Mouse (Mus musculus) cerebellum, adult 8-10 months (tissue): ENCODE results near the gene Slc28a3.

Experiments used
- DNase-seq: peaks from one replicate; pipeline ENCODE4 v3.0.0; 2022

The Slc28a3 gene

DNA sequence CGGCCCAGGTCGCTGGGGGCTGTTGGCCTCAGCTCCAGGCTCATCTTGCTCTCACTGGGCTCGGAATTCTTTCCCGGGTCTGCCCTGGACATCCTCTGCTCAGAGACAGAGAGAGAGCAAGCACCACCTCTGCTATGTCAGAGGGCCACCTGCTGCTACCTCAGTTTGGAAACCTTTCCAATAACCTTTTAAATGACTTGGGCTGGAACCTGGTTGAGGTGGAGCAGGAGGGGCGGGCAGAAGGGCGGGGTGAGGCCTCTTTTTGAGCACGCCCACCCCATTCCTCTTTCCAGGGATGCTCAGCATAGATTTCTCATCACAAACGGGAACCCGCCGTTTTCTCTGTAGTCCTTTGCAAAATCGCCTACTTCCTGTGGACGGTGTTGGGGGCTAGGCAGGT is at the start of gene Slc28a3:
Slc28a3 (minus strand) TSS at position 162 of the 400 bp plus-strand sequence.
- DNase-seq: no peak

DNA sequence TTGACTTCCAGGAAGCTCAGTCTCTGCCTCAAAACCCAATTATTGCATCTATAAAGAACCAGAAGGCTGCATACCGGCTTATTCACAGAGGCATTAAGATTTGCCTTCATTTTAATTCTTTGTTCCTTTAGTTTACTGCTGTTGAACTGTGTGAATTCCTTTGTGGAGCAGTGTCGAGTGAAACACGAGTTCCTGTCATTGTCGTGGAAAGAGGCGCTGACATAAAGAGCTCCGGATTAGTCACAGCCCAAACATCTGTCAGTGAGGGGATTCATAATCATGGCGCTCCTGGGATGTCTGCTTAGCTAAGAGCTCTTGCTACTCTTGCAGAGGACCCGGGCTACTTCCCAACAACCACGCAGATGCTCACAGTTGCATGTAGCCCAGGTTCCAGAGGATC is 47.3 kb upstream of the Slc28a3 start:
- no peak for DNase-seq

DNA sequence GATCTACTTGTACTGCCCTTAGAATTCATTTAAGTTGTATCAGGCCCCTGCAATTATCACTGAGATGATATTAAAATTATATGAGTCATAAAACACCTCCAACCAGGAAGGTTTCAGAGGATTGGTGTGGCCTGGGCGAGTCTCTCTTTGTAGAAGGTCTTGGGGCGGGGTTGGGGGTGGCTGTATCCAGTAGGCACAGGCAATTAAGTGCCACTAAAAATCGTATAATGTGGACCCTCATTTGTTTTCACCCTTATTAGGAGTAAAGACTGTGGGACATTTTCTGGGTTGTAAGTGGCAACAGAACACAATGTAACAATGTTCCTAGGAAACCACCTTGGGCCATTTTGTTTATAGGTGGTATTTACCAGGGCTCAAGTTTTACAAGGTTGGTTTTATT is 46.2 kb upstream of the Slc28a3 start:
- DNase-seq: no peak

DNA sequence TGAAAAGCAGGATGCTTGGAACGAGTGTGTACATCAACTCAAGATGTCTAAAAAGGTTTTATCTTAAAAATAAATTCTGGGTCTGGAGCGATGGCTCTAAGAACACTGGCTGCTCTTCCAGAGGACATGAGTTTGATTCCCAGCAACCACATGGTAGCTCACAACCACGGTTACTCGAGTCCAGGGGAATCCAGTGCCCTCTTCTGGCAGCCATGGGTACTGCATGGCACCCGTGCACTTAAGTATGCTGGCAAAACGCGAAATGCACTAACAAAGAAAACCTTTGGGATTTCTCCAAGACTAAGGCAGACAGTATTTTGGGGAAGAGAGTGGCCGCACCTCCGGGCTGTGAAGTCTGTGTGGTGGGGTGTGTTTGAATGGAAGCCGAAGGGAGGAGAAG is 44.9 kb upstream of the Slc28a3 start:
- DNase-seq: no peak

DNA sequence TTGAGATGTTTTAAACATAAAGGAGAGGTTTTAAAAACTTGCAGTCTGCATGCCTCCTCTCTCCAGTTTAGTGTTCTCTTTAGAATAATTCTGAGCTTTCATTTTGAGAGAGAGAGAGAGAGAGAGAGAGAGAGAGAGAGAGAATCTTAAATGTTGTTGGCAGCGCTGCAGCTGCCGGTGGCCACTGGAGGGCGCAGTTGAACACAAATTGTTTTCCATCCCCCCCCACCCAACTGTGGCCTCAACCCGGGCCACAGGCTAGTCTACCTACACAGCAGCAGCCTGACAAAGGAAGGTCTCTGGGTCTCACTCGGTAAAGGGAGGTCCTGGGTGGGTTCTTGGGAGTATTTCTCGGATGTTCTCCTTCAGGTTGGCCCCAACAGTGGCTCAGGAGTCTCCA is 29.7 kb upstream of the Slc28a3 start:
- peak; percentile 46 for DNase-seq

DNA sequence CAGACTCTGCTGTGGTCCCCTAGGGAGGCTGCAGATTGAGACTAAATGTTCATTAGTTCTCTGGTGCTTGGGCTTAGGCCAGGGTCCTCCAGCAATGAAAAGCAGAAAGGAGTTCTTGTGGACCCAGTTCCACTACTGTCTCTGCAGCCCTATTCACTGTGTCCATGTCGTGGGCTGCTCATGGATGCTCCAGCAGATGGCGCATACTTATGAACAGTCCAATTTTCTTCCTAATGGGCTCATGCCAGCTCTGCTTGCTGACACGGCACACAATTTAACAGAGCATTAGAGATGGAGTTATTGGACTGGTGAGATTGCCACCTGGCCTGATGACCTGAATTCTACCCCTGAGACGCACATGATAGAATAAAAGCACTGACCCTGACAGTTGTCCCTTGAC is 28.3 kb upstream of the Slc28a3 start:
- DNase-seq: peak; percentile 66

DNA sequence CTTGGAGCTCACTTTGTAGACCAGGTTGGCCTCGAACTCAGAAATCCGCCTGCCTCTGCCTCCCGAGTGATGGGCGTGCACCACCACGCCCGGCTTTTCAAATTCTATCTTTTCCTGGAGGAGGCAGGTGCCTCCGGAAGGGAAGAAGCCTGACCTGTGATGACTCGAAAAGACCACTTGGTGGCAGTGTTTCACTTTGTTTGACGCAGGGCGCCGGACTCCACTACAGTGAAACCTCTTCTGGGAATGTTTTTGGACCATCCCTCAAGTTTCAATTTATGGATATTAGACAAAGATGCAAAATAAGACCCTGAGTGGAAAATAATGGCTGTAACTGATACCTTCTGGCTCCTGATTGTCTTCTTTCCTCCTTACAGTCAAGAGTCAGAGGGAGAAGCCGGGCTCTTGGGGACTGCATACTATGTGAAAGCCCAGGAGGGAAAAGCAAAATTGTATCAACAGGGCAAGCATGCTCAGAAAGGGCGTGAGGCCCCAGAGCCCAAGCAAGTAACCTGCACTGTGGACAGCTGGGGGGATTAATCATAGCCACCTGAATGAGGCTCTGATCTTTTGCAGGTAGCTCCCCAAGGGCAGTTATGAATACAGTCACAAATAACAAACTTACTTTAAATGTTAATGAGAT is 26.8 kb upstream of the Slc28a3 start:
- peak; percentile 68 for DNase-seq

DNA sequence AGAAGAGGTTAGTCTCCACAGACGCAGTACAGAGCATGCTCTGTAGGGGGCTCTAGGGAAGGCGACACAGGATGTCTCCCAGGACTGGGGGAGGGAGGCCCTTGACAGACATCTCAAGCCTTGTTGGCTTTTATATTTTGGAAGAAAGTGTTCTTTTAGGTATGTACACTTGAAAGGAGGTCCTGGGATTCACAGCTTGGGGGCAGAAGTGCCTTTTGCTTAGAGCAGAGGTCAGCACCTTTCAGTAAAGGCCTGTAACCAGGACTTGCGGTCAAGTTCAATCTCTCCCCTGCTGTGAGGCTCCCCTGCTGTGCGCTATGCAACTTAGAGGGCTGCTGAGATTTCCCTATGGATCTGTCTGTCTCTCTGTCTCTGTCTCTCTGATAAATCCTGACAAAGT is 23.2 kb upstream of the Slc28a3 start:
- DNase-seq: no peak

DNA sequence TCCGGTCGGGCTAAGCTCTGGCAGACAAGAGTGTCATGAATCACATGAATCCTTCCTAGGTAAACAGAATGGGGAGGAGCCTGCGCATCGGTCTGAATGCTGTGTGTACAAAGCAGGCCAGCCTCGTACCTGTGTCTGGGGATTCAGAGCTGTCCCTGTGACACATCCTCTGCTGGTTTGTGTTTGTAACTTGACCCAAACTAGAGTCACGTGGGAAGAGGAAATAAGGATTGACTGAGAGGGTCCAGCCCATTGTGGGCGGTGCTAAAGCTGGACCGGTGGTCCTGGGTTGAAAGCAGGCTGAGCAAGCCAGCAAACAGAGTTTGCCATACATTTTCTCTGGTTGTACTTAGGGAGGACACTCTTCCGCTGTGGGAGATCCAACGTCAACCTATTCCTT is 20.1 kb upstream of the Slc28a3 start:
- no peak for DNase-seq

DNA sequence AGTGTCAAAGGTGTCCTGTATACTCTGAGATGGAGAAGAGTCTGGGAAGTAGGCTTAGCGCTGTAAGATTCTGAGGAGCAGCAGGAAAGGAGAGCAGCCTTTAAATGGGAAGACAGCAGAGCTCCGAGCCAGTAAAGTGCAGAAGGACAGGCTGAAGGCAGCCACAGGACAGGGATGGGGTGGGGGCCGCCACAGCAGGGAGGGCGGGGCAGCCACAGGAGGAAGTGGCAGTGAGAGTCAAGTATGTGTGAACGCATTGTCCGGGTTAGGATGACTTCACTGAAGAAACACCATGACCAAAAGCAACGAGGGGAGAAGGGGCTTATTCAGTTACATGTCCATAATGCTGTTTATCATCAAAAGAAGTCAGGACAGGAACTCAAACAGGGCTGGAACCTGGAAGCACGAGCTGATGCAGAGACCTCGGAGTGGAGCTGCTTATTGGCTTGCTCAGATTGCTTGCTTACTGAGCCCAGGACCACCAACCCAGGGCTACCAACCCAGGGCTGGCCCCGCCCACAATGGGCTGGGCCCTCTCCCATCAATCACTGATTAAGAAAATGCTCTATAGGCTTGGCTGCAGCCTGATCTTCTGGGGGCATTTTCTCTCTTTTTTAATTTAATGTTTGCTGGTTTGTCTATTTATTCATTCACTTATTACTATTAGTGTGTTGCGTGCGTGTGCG is 18.8 kb upstream of the Slc28a3 start:
- no peak for DNase-seq

DNA sequence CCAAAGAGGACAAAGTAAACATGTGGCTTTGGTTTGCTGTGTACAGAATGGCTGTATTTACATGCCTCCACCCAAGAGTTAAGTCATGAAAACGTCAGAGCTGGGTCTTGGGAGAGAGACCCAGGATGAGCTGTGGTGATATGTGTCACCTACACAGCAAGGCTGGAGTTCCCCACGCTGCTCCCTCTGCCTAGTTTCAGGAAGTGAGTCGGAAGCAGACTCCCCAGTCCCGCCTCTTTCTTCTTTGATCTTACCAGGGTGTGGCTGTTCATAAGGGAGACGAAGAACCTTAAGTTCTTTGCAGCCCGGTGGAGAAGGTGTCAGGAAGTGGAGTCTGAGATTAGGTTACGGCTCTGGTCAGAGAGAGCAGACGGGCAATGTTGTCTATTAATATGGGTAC is 12.0 kb upstream of the Slc28a3 start:
- DNase-seq: no peak

DNA sequence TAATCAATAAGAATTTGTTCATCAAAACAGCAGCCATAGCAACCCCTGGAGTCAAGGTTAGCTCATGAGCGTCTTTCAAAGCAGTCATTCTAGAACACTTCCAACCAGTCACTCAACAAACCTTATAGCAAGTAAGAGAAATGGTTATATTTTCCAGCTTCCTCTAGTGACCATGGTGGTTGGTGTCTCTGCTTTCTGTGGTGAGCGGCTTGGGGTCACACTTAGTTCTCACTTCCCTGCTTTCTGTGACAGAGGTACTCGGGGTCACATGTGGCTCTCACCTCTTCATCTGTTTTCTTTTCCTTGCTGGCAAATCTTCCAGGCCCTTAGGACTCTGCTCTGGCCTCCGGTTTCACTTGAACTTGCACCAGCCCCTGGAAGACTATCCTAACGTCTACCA is 8.6 kb upstream of the Slc28a3 start:
- no peak for DNase-seq

DNA sequence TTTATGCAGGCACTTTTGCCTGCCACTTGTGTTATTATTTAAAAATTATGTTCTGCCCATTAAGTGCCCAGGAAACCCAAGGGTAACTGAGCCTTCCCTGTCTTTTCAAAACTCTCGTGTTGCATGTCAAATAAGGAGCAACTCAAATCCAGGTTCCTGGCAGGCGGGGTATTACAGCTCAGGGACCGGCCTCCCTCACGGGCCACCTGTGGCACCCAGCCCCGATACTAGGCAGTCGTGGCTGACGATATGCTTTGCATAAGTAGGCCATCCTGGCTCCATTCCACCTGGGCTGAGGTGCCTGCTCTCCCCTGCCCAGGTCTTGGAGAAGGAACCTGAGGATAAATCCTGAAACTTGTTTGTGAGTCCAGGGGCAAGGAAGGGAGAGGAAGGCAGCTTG is 618 bp downstream of the Slc28a3 start:
- DNase-seq: no peak

DNA sequence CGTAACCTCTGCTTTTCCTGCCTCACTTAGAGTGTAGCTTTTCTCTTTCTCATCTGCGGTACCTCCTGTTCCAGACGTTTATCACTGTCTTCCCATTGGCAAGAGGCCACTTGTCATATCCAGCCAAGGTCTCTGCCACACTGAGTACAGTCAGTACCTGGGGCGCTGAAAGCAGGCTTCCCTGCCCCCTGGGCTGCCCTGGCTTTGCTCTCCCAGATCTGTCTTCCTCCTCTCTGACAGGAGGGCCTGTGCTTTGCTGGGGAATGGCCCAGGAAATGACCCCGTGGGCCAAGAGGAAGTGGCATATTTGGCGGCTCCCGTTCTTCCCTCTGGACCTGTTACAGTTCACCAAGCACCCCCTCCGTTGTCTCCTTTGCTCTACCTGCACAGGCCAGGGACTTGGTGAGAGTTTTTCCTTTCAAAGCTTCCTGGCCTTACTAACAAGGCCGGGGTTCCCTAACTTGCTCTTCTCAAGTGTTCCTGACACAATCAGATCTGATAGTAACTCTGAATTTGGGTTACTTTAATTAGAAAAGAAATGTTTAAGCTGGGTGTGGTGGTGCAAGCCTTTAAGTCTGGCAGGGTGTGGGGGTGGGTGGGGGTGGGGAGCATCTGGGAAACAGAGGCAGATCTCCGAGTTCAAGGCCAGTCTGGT is 9.3 kb downstream of the Slc28a3 start:
- DNase-seq: no peak

DNA sequence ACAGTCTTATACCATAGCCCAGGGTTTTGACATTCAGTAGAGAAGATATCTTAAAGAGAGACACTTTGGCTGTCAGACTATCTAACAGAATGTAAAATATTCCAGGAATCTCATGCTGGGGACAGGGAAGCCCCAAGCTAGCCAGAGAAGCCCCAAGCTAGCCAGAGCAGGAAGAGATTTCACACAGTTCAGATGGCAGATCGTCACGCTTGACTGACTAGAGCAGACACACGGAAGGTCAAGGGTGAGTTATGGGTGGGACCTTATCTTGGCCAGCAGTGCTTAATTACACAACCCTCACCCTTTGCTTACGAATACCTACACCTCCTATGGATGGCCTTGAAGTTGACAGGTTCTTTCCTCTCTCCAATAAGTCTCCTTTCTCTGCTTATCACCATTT is 12.1 kb downstream of the Slc28a3 start:
- no peak for DNase-seq

DNA sequence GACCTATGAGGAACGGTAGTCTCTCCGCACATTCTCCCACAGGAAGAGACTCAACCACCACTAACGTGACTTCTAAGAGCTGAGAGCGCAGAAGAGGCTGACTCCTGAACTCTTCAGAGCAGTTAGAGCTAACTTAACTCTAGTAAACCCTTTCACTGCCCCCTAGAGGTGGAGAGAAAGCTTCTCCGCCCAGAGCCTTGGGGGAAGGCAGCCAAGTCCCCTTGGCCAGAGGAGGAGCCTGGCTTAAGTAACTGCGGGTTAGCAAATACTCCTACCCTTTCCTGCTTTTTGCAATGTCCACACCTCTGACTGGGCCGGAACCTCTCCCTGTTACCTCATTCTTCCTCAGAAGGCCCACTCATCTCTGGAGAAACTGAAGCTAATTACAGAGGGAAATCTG is 17.5 kb downstream of the Slc28a3 start:
- peak; percentile 7 for DNase-seq

DNA sequence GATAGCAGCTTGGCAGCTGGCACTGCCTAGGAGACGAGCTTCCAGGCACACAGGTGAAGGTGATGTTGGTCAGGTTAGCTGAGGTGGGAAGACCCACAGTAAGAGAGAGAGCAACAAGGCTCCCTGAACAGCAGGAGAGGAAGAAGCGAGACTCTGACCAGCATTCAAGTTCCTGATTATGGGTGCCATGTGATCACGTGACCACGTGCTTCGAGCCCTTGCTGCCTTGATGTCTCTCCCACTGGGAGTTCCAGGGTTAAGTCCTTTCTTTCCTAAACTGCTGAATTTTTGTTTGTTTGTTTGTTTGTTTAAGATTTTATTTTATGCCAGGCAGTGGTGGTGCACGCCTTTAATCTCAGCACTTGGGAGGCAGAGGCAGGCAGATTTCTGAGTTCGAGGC is 18.8 kb downstream of the Slc28a3 start:
- no peak for DNase-seq

DNA sequence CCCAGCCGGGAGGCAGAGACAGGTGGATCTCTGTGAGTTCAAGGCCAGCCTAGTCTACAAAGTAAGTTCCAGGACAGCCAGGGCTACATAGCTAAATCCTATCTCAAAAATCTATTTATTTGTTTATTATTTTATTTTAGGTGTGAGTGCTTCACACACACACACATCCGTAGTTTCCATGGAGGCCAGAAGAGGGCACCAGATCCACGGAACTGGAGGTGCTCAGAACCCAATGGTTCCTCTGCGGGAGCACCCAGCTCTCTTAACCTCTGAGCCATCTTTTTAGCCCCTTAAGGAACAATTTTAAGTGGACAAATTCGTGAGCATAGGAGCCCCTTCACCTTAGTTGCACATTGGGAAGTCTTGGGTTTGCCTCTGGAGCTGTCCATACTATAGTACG is 20.0 kb downstream of the Slc28a3 start:
- peak; percentile 12 for DNase-seq

DNA sequence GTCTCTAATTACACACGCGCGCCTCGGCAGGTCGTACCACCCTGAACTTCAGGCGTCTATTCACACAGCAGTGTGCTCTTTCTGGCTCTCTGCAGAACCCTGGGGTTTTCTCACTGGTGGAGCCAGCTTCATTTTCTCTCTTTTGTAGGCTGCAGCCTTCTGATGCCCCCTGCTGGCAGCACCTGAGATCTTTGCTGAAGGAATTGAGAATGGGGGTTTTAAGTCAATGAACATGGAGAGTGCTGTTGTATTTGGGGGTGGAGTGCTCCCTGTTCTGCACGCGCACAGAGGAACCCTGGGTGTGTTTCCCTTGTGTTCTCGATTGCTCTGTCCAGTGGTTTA is 21.2 kb downstream of the Slc28a3 start:
- peak; percentile 56 for DNase-seq

DNA sequence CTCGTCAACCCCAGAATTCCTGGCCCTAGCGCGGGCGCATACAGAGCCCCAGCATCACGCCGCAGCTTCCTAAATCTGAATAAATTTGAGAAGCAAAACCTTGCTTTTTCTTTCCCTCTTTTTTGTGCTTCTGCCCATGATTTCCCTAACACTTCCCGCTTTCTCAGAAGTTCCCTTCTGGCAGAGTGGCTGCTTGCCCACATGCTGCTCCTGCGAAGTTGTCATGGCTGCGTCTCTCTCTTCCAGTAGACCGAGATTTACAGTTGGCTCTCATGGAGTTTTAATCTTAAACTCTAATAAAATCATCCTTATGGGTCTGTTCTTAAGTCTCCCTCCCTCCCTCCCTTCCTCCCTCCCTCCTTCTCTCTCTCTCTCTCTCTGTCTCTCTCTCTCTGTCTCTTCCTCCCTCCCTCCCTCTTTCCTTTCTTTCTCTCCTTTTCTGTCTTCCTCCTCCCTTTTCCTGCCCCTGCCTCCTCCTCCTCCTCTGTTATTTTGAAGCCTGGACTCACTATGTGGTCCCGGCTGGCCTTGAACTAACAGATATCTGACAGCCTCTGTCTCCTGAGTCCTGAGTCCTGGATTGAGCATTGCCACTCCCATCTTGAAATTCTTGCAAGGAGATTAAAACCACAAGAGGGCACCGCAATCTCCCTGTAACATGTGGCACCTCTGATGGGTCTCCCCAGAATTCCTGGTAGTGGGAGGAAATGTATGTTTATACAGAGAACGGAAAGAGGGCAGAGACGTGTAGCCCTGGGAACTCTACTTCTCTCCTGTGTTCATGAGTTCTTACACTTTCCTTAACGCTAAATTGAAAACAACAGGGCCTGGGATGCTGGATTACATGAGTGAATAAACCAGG is 21.8 kb downstream of the Slc28a3 start:
- no peak for DNase-seq

DNA sequence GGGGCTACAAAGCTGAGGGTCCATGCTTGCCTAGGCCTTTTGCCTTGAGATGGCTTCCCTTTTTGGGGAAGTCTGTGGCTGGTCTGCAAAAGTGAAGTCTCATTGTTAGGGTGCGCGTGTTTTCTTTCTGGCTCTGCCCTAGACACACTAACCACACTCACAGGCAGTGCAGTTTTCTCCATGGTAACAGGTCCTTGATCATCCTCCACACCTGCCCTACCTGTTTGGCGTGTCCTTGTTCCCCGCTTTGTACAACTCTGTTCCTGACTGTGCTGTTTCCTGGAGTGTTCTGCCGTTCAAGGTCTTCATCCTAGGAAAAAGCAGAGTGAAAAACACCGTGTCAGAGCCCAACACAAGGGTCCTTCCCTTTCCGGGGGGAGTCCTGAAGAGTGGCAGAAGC is 22.7 kb downstream of the Slc28a3 start:
- DNase-seq: no peak

DNA sequence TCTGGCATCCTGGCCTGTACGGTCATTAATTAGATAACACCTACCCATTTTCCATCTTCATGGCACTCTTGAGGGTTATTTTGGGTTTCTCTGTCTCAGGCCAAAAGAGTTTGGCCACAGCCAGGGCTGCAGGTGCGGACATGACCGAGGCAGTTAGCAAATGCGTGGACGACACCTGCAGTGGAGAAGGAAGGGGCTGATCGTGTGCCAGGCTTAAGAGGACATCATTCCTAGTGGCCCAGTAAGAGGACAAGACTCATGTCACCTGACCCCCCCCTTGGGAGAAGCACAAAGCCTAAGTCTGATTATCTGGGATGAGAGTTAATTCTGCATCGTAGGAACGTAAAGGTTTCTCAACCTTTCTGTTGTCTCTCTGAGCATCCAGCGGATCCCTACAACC is 44.5 kb downstream of the Slc28a3 start:
- DNase-seq: no peak

DNA sequence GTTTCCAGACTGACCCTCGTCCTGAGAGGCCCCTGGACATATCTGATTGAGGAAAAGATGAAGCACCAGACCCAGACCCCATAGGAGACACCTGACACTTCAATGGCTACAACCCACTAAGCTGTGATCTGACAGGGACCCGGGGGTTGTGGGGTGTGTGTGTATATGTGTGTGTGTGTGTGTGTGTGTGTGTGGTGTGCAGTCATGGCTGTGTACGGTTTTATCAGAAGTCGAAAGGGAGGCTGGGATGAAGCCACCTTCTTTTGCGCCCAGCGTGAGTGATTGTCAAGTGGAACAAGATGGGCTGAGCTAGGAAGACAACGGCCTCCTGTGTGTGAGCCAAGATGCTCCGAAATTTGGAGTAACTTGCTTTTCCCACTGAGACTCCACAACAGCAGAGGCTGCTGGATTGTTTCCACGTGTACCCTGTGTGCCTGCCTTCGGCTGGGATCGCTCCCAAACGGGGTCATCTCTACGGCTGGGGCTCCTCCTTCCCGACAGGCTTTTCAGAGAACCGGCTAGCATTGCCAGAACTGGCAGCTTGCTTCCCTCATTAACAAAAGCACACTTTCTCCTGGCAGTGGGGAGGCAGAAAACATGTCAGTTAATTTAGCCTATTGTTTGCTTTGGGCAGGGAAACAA is 50.1 kb downstream of the Slc28a3 start:
- DNase-seq: peak; percentile 33
